Mouse (Mus musculus) inflammation-experienced regulatory T-cells (primary cell): ENCODE data around the gene Hsd17b6. TPM values are rescaled to one million over a fixed set of nuclear protein-coding genes. Genes with fewer than 3 reads are reported as not detected.

Experiments
- polyA plus RNA-seq, 2 experiments: library from polyadenylated mRNA; unstranded; fragments of 100-300 nt; shearing (Covaris generic); gene quantifications; one replicate each; pipeline ENCODE4 v1.2.1; 2017

Gene Hsd17b6
- polyA plus RNA-seq: not detected

DNA sequence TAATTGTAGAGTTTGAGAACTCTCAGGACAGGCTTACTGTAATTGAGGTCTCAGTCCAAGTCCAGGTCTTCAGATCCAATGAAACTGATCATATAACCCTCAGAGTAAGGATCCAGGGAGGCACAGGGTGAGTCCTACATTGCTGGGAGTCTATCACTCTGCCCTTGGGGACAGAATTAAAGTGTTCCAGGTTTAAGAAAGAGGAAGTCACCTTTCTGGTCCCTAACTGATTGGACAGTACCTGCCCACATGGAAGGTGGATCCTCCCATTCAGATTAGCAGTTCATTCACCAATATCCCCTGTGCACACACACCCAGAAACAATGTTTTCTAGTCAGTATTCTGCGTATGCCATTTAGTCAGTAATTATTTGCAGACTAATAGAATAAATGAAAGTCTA is at the start of gene Hsd17b6:
Gene Hsd17b6 (minus strand): TSS at position 166 of the 400 bp plus-strand sequence.

DNA sequence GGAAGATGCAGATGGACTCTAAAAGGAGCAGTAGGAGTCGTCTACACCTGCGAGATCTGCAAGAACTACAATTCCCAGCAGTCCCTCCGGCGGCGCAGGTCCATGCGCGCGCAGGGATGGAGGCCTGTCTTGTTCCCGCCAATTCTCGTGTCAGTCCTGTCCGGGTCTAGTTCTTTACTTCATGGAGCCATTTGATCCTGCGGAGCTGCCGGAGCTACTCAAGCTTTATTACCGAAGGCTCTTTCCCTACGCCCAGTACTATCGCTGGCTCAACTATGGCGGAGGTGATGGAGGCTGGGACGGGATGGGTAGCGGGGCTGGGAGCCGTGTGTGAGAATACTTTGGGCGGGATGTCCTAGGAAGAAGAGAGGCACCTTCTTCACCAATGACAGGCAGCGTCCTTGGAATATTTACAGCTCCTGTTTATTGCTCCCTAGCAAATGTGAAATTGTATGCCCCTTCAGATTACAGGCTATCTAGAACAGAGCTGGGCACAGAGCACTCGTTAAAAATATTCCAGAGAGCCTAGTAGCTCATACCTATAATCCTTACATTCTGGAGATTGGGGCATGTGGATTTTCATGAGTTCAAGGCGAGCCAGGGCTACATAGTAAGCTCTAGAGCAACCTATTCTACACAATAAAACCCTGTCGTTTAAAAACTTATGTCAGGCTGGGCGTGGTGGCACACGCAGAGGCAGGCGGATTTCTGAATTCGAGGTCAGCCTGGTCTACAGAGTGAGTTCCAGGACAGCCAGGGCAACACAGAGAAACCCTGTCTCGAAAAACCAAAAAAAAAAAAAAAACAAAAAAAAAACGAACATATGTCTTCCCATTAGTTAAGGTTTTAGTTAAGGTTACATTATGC is 7.9 kb upstream of the Hsd17b6 start, which contains the start of gene Prim1:
Gene Prim1 (plus strand): TSS at position 101 of the 867 bp plus-strand sequence.

Other genes starting within 250 kb of the Hsd17b6 start
- under 1 TPM; 0.18 to 0.34 TPM for gene Rdh1, start 247.9 kb downstream of the Hsd17b6 start, polyA plus RNA-seq
- gene Rdh16f1, start 247.8 kb downstream of the Hsd17b6 start, polyA plus RNA-seq: 1 to 10 TPM in 1 of 2 experiments, not detected in 1; 1.1 TPM
- 1 to 10 TPM in 1 of 2 experiments, under 1 TPM in 1; 0.13 to 2.6 TPM for gene Rdh9, start 231.2 kb downstream of the Hsd17b6 start, polyA plus RNA-seq
- gene Rdh16, start 206.5 kb downstream of the Hsd17b6 start, polyA plus RNA-seq: under 1 TPM; 0.23 to 0.53 TPM
- under 1 TPM in 1 of 2 experiments, not detected in 1; 0.22 TPM for gene Rdh19, start 157.7 kb downstream of the Hsd17b6 start, polyA plus RNA-seq
- gene Rdh16f2, start 141.1 kb downstream of the Hsd17b6 start, polyA plus RNA-seq: not detected
- 1 to 10 TPM in 1 of 2 experiments, not detected in 1; 1.1 TPM for gene Rdh7, start 118.8 kb downstream of the Hsd17b6 start, polyA plus RNA-seq
- under 1 TPM in 1 of 2 experiments, not detected in 1; 0.59 TPM for gene Sdr9c7, start 109.1 kb downstream of the Hsd17b6 start, polyA plus RNA-seq
- 10 to 100 TPM; 15.8 to 19.5 TPM for gene Prim1, start 7.6 kb upstream of the Hsd17b6 start, polyA plus RNA-seq
- 100 to 1,000 TPM; 440 to 504 TPM for gene Naca, start 28.0 kb upstream of the Hsd17b6 start, polyA plus RNA-seq
- 100 to 1,000 TPM; 128 to 151 TPM for gene Ptges3, start 51.3 kb upstream of the Hsd17b6 start, polyA plus RNA-seq
- gene Atp5b, start 75.7 kb upstream of the Hsd17b6 start, polyA plus RNA-seq: 1,000 to 10,000 TPM; 1,050 to 1,147 TPM
- 10 to 100 TPM; 54.8 to 63.6 TPM for gene Baz2a, start 84.0 kb upstream of the Hsd17b6 start, polyA plus RNA-seq
- 10 to 100 TPM; 28.7 to 30.5 TPM for gene Rbms2, start 172.7 kb upstream of the Hsd17b6 start, polyA plus RNA-seq
- gene Gls2, start 186.8 kb upstream of the Hsd17b6 start, polyA plus RNA-seq: under 1 TPM; 0.52 to 0.61 TPM
- 10 to 100 TPM; 14.3 to 22.4 TPM for gene Spryd4, start 204.2 kb upstream of the Hsd17b6 start, polyA plus RNA-seq
- gene Mip, start 218.2 kb upstream of the Hsd17b6 start, polyA plus RNA-seq: under 1 TPM in 1 of 2 experiments, not detected in 1; 0.18 TPM
- 10 to 100 TPM; 19.0 to 23.0 TPM for gene Timeless, start 224.5 kb upstream of the Hsd17b6 start, polyA plus RNA-seq
- not detected for gene Apon, start 246.5 kb upstream of the Hsd17b6 start, polyA plus RNA-seq